Mouse (Mus musculus) layer of hippocampus, adult 11-12 months (tissue): ENCODE results near the gene Pappa.

Experiments
- DNase-seq: peaks from one replicate; pipeline ENCODE4 v3.0.0; 2022; ENCODE audit warnings: low spot score

Gene Pappa

DNA sequence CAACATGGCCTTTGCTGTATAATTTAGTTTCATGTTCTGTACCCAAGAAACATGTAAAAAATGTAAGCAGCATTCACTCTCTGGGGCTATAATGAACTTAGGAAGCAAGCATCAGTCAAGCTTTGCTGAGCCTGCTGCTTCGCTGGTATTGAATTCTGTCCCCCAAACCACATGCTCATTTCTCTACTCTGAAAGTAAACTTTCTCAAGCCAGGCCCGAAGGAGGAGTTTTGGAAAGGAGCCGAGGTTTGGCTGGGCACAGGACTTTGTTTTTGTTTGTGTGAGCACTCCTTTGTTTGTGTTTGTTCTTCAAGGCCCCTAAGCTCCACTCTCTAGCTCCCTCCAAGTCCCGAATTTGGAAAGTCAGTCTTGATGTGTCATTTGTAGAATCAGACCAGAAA lies 148.3 kb downstream of the Pappa start:
- peak; percentile 21 for DNase-seq

DNA sequence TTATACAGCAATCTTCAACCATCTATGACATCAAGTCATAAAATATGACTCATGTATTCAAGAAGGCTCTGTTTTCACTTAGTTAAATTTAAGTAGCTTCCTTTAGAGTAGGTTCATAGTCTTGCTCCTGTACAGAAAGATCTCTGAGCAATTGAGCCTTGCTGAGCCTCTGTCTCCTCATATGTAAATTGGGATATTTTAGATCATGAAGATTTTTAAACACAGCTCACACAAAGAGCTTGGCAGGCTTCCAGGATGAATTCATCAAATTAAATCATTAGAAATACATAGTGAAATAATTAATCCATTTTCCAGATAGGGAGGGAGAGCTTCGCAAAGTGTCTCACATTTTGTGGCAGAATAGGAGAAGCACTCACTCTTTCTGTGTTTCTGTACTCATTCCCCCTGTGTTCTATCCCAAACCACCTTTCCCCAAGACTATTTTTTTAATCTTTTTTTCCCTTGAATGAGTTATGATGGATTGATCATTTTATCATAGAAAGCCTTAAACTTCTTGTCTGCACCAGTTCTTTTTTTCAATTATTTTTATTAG lies 149.4 kb downstream of the Pappa start:
- DNase-seq = peak; percentile 10

GRCm38 (mm10) chr4:65278451-65279271 lies 154.7 kb downstream of the Pappa start:
- DNase-seq = no peak

- no peak for DNase-seq
These were observed 155.3 kb downstream of the Pappa start for GRCm38 (mm10) chr4:65279272-65279653.

DNA sequence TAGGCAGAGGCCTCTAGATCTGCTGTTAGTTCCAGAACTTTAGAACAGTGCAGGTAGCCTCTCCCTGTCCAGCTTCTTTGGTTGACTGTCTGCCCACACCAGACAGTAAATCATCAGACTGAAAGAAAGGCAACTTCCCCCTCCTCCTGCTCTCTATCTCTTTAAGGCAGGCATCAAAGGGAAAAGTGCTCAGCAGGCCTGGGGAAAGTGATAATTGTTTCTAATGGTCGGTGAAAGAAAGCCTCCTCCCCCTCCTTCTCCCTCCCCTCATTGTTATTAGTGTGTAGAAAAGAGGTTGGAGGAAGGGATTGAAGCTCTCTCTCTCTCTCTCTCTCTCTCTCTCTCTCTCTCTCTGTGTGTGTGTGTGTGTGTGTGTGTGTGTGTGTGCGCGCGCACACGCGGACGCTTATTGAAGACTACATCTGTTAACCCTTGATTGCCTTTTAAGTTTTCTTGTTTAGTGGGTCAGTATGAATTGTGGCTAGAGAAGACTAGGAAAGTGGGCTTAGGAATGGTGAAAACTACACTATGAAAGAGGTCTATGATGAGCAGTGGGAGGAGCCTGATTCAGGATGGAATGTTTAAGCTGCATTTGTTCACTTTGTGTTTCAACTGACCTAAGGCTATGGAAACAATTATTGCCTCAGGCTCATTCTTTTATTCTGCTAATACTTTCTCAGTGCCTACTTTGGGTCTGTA lies 156.2 kb downstream of the Pappa start:
- DNase-seq = no peak

- no peak for DNase-seq
These were observed 156.9 kb downstream of the Pappa start for GRCm38 (mm10) chr4:65280888-65281287.

- DNase-seq = no peak
These were observed 159.6 kb downstream of the Pappa start for GRCm38 (mm10) chr4:65283611-65284010.

- no peak for DNase-seq
These were observed 161.2 kb downstream of the Pappa start for GRCm38 (mm10) chr4:65285165-65285564.

- DNase-seq = no peak
These were observed 165.3 kb downstream of the Pappa start for GRCm38 (mm10) chr4:65289247-65289646.

GRCm38 (mm10) chr4:65295741-65296140 lies 171.8 kb downstream of the Pappa start:
- no peak for DNase-seq

- no peak for DNase-seq
These were observed 172.5 kb downstream of the Pappa start for GRCm38 (mm10) chr4:65296356-65296967.

DNA sequence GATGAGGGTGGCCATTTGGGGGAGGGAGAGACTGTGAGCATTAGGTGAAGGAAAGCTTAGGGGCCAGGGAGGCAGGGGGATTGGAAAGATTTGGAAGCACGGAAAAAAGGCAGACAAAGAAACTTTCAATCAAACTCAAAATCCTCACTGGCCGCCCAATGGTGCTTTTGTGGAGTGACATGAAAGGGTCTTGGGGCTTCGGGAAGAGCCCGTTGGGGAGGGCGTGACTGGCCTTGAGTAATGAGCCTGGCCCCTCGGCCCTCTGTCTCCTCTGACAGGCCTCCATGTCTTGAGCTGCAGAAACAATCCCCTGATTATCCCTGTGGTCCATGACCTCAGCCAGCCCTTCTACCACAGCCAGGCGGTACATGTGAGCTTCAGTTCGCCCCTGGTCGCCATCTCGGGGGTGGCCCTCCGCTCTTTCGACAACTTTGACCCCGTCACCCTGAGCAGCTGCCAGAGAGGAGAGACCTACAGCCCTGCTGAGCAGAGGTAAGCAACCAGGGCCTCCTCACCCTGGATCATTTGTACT lies 173.1 kb downstream of the Pappa start:
- no peak for DNase-seq

DNA sequence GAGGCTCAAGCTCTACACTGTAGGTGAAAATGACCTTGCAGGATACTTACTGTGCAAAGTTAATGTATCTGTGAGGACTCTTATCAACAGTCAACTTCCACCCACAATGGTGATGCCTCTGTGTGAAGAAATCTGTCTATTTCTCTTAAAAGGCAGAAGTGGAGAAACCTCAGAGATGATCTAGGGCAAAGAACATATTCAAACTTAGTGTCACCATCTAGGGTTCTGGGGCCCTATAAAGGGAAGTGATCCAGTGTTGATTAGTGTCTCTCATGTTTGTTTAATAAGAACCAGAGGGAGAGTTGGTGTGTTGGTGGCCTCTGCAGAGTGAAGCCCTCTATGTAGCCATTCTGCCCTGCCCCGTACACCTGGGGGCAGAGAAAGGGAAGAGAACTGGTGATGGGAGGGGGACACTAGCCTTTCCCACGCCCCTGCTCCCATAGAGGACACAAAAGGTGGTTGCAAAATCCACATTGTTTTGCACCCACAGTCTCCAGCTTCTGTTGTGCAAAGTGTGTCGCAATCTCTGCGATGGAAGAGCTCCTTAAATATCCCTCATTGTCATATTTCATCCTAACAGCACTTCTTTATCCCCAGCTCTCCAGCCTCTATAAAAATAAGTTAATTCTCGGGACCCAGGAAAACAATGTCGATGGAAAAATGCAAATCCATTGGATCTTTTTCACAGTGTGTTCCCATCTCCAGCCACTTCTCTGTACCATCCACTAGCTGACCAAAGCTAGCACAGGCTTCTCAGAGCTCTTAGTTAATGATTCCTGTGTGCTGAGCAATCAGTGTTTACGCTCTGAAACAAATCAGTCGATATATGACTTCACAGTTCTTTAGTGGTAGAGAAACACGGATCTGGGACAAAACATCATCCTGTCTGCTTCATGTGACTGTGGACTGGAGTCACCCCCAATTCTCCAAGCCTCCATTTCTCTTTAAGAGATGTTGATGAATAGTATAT lies 174.5 kb downstream of the Pappa start:
- DNase-seq = no peak

GRCm38 (mm10) chr4:65299365-65299764 lies 175.4 kb downstream of the Pappa start:
- DNase-seq = no peak

DNA sequence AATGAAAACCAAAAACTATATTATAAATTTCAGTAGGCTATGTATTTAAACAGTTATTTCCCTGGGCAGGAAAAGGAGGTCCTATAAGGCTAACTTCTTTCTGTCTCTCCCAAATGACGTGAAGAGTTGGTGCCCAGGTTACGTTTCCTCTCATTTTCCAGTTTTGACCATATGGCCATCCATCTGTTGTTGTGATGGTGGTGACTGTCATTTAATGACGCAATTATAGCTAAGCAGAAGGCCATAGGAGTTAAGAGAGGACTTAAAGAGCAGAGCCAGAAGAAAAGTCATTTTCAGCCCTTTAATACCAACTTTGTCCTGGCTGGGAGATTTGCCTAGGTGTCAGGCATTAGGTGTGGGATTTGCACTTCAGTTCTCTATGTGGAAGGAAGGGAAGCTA lies 176.5 kb downstream of the Pappa start:
- no peak for DNase-seq

DNA sequence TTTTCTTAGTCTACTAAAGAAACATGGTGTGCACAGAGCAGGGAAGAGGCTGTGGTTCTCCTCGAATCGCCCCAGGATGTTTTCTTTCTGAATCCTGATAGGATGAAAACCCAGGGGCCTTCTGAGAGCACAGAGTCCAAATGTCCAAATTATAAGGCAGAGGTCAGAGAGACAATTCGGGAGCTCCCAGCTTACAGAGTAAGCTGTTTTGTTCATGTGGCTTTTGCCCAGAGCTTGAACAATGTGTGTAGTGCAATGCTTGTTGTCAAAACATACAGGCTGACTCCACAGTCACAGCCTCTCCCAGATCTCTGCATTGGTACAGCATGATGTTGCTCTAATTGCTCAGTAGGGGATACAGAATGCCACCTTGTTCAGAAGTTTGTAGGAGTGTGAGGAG lies 178.7 kb downstream of the Pappa start:
- DNase-seq = no peak

GRCm38 (mm10) chr4:65317877-65318525 lies 194.0 kb downstream of the Pappa start:
- no peak for DNase-seq

DNA sequence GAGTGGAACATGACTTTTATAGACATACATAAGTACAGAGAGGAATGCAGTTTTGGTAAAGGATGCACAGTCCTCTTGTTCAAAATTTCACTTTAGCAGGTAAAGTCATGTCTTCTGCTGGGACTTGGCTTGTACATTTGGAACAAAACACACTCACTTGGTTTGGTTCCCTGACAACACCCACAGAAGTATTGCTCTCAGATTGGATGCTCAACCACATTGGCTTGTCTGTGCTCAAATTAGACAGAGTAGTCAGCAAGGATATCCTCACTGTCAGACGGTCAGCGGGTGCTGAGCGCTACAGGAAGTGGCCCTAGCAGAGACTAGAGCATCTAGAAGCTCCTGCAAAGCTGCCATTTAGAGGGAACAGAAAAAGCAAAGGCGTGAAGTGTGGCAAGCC lies 197.4 kb downstream of the Pappa start:
- no peak for DNase-seq

DNA sequence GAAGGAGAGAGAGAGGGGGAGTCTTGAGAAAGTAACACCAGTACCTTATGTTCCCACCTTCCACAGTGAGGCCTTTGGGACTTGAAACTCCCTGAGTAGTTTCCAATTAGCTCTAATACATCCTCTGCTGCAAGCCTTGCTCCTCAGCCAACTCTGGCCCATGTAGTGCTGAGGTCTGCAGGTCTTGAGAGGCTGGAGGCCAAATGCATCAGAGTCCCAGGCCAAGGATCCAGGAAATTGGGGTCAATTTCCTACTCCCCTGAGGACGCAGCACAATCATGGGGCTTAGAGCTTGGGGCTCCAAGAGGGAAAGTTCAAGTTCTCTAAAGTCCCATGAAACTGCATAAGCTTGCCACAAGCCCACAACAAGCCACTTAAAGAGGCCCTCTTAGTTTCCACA lies 198.0 kb downstream of the Pappa start:
- DNase-seq = no peak

DNA sequence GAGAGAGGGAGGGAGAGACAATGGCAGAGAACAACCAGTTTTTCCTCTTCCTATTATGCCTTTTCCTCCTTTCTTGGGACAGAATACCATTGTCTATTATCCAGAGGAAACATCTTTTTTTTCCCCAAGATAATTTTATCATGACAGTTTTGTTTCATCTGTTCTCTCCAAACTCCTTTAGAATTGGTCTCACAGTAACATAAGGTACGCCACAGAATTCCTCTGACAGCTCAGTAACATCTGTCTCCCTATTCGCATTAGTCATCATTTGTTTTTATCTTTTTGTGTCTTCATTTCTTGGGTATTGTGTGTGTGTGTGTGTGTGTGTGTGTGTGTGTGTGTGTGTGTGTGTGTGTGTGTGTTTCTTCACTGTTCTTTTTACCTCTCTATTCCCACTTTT lies 201.8 kb downstream of the Pappa start:
- DNase-seq = no peak
